Mouse (Mus musculus) cerebellum, adult 2 months (tissue): ENCODE data around the gene Bicd2. TPM values are rescaled to one million over a fixed set of nuclear protein-coding genes. Genes with fewer than 3 reads are reported as not detected.

Experiments
- DNase-seq, 2 experiments: peaks; one replicate each; pipeline ENCODE4 v3.0.0; 2021
- H3K27ac ChIP-seq: fragments of 200-500 bp; 2 replicates; pipeline ENCODE4 v1.5.1; 2012; ENCODE audit warnings: low read length, control low read depth, inconsistent platforms; ENCODE audit not compliant: insufficient read depth
- H3K27me3 ChIP-seq: fragments of 200-500 bp; 2 replicates; pipeline ENCODE4 v1.6.1; 2012; ENCODE audit warnings: inconsistent platforms, mild to moderate bottlenecking, low read length, moderate library complexity; ENCODE audit not compliant: control insufficient read depth, insufficient read depth
- H3K4me1 ChIP-seq: fragments of 200-500 bp; 2 replicates; pipeline ENCODE4 v1.6.1; 2011; ENCODE audit warnings: low read length; ENCODE audit not compliant: control insufficient read depth, insufficient read depth
- H3K4me3 ChIP-seq: fragments of 200-500 bp; replicated peaks from 2 replicates; pipeline ENCODE3; 2011; ENCODE audit warnings: mild to moderate bottlenecking, low read depth, low read length, control low read depth; ENCODE audit not compliant: insufficient read depth
- CTCF ChIP-seq: fragments of 200-500 bp; IDR thresholded peaks from 2 replicates; pipeline ENCODE4 v1.5.1; 2011; ENCODE audit warnings: low read depth, mild to moderate bottlenecking, control low read depth, low read length, moderate library complexity, borderline replicate concordance; ENCODE audit not compliant: insufficient read depth
- POLR2A ChIP-seq: fragments of 200-500 bp; IDR thresholded peaks from 2 replicates; pipeline ENCODE4 v1.6.1; 2011; ENCODE audit warnings: low read length, control low read depth, borderline replicate concordance; ENCODE audit not compliant: insufficient read depth
- WGBS: fragments of 180-500 bp; shearing (Covaris S2); methylation state at CpG from one replicate; pipeline ENCODE4 v1.1.7; 2018; 5-methylcytosine and 5-hydroxymethylcytosine counted together
- polyA plus RNA-seq: library from polyadenylated mRNA; depleted of rRNA; stranded (reverse); fragments of >200 nt; gene quantifications from 2 replicates; pipeline ENCODE4 v1.2.3, GENCODE M21; 2012; rRNA removed

The Bicd2 gene
- polyA plus RNA-seq = 50.6 and 50.7 TPM in 2 replicates

GRCm38 (mm10) chr13:49341012-49341830 is at the start of gene Bicd2:
Gene Bicd2, plus strand, starts transcription at chr13:49341585.
- H3K27me3 ChIP-seq = no peaks in the 10 kb centered on the region
- H3K27ac ChIP-seq = peak within 1 kb of the TSS; percentile 24
- WGBS = 1% methylated on average over 74 of the region's 74 CpGs
- peak; percentile 95 to 98 for DNase-seq
- H3K4me3 ChIP-seq = peak within 1 kb of the TSS; percentile 80
- H3K4me1 ChIP-seq = peaks cover 12% of the 10 kb centered on the region
- TF ChIP-seq CTCF (no peak), POLR2A (peak; percentile 55)

GRCm38 (mm10) chr13:49291949-49292348 is 49.4 kb upstream of the Bicd2 start:
- whole genome bisulfite sequencing = 90% methylated on average over 6 of the region's 6 CpGs
- Histone ChIP-seq H3K4me1 (no peaks in the 10 kb centered on the region), H3K27me3 (no peaks in the 10 kb centered on the region), H3K27ac (no peak overlapping the region), H3K4me3 (no peak overlapping the region)
- TF ChIP-seq CTCF (no peak), POLR2A (no peak)
- DNase-seq = no peak

GRCm38 (mm10) chr13:49294108-49294507 is 47.3 kb upstream of the Bicd2 start:
- no peak for TF ChIP-seq CTCF
- no peak for TF ChIP-seq POLR2A
- Histone ChIP-seq H3K27ac (no peak overlapping the region), H3K4me3 (no peak overlapping the region), H3K4me1 (no peaks in the 10 kb centered on the region; the same call in 1 of the 2 replicates), H3K27me3 (no peaks in the 10 kb centered on the region)
- no peak for DNase-seq
- 83% methylated on average over 9 of the region's 9 CpGs for WGBS

- WGBS = 56% methylated on average over 7 of the region's 7 CpGs
Measured at GRCm38 (mm10) chr13:49296270-49296669, 45.1 kb upstream of the Bicd2 start.

GRCm38 (mm10) chr13:49298514-49299381 is 42.6 kb upstream of the Bicd2 start:
- Histone ChIP-seq H3K4me3 (no peak overlapping the region), H3K4me1 (no peaks in the 10 kb centered on the region; the same call in 1 of the 2 replicates), H3K27me3 (no peaks in the 10 kb centered on the region), H3K27ac (no peak overlapping the region)
- WGBS = 88% methylated on average over 14 of the region's 14 CpGs
- no peak for DNase-seq
- TF ChIP-seq CTCF (no peak), POLR2A (no peak)

More at GRCm38 (mm10) chr13:49296270-49296669, 45.1 kb upstream of the Bicd2 start:
- no peak overlapping the region for H3K27ac ChIP-seq
- TF ChIP-seq CTCF = no peak
- TF ChIP-seq POLR2A = no peak
- H3K27me3 ChIP-seq = no peaks in the 10 kb centered on the region
- H3K4me3 ChIP-seq = no peak overlapping the region
- DNase-seq = no peak
- H3K4me1 ChIP-seq = no peaks in the 10 kb centered on the region; the same call in 1 of the 2 replicates

- H3K4me1 ChIP-seq = no peaks in the 10 kb centered on the region; the same call in 1 of the 2 replicates
- no peak for DNase-seq
- no peaks in the 10 kb centered on the region for H3K27me3 ChIP-seq
- WGBS = 79% methylated on average over 1 of the region's 1 CpGs
- no peak overlapping the region for H3K27ac ChIP-seq
- H3K4me3 ChIP-seq = no peak overlapping the region
- TF ChIP-seq CTCF (no peak), POLR2A (no peak)
Measured at GRCm38 (mm10) chr13:49300771-49301170, 40.6 kb upstream of the Bicd2 start.

- Histone ChIP-seq H3K27ac (peak overlapping the region; percentile 71; the same call in 1 of the 2 replicates), H3K4me3 (no peak overlapping the region), H3K4me1 (no peaks in the 10 kb centered on the region), H3K27me3 (no peaks in the 10 kb centered on the region)
- DNase-seq = no peak
- TF ChIP-seq CTCF (no peak), POLR2A (no peak)
- 70% methylated on average over 7 of the region's 7 CpGs for WGBS
Measured at GRCm38 (mm10) chr13:49306771-49307310, 34.5 kb upstream of the Bicd2 start.
